Mouse (Mus musculus): Measurements from ENCODE around the gene Txndc11. TPM values are rescaled to one million over a fixed set of nuclear protein-coding genes. Genes with fewer than 3 reads are reported as not detected.
"Not testable (repeated sequence)": the region's sequence is repeated elsewhere in the genome, so short reads cannot be mapped to it uniquely, and the experiment has no call there.

The Txndc11 gene
- polyA plus RNA-seq, 1 experiment from 2014 or later = 25.9 TPM

GRCm38 (mm10) chr16:11157721-11158120 lies 23.3 kb upstream of the Txndc11 start:
- H3K27ac ChIP-seq (replicated peaks); H3K27me3 ChIP-seq (replicated peaks); H3K4me1 ChIP-seq; H3K9ac ChIP-seq; H3K9me3 ChIP-seq; ATAC-seq (ENCODE audit: extremely low read depth, insufficient number of reproducible peaks, low FRiP score, low TSS enrichment); H3K4me3 ChIP-seq; H3K4me2 ChIP-seq: not testable (repeated sequence)
- H3K36me3 ChIP-seq = peaks cover 93% of the 10 kb centered on the region
- 79% methylated on average over 2 of the region's 3 CpGs for WGBS

GRCm38 (mm10) chr16:11154500-11154899 lies 20.1 kb upstream of the Txndc11 start:
- no peak for ATAC-seq (ENCODE audit: extremely low read depth, insufficient number of reproducible peaks, low FRiP score, low TSS enrichment)
- no peak overlapping the region for H3K4me3 ChIP-seq
- no peak overlapping the region for H3K27ac ChIP-seq (replicated peaks)
- H3K4me1 ChIP-seq = no peaks in the 10 kb centered on the region
- no peaks in the 10 kb centered on the region for H3K27me3 ChIP-seq (replicated peaks)
- H3K9me3 ChIP-seq = no peaks in the 10 kb centered on the region
- H3K36me3 ChIP-seq = peaks cover 92% of the 10 kb centered on the region
- no peak overlapping the region for H3K4me2 ChIP-seq
- no peak overlapping the region for H3K9ac ChIP-seq

DNA sequence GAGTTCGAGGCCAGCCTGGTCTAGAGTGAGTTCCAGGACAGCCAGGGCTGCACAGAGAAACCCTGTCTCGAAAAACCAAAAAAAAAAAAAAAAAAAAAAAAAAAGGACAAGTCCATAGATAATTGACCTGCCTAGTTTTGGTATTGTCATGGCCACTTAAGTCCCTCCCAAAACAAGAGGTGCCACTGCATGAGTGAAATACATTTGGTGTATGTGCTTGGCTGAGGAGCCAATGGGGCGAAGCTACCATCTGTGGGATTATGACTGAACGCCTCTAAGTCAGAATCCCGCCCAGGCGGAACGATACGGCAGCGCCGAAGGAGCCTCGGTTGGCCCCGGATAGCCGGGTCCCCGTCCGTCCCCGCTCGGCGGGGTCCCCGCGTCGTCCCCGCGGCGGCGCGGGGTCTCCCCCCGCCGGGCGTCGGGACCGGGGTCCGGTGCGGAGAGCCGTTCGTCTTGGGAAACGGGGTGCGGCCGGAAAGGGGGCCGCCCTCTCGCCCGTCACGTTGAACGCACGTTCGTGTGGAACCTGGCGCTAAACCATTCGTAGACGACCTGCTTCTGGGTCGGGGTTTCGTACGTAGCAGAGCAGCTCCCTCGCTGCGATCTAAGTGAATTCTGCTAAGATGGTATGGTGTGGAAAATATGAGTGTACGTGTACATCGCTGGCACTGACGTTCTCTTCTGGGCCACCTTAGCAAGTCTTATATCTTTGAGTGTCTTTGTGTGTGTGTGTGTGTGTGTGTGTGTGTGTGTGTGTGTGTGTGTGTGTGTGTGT lies 9.4 kb upstream of the Txndc11 start:
- 13% methylated on average over 56 of the region's 56 CpGs for WGBS
- H3K27me3 ChIP-seq (replicated peaks); ATAC-seq (ENCODE audit: extremely low read depth, insufficient number of reproducible peaks, low FRiP score, low TSS enrichment); H3K27ac ChIP-seq (replicated peaks); H3K4me2 ChIP-seq; H3K9me3 ChIP-seq; H3K9ac ChIP-seq; H3K4me1 ChIP-seq; H3K4me3 ChIP-seq: not testable (repeated sequence)
- H3K36me3 ChIP-seq = peaks cover 82% of the 10 kb centered on the region

GRCm38 (mm10) chr16:11133476-11134347 lies 738 bp downstream of the Txndc11 start:
- ATAC-seq (ENCODE audit: extremely low read depth, insufficient number of reproducible peaks, low FRiP score, low TSS enrichment) = no peak; the same call in 1 of the 2 replicates
- H3K4me1 ChIP-seq = peaks cover 37% of the 10 kb centered on the region
- H3K4me2 ChIP-seq = peak overlapping the region; percentile 76
- peak overlapping the region; percentile 99 for H3K9ac ChIP-seq
- no peaks in the 10 kb centered on the region for H3K9me3 ChIP-seq
- peak overlapping the region; percentile 97 for H3K27ac ChIP-seq (replicated peaks)
- WGBS = under 1% methylated on average over 34 of the region's 34 CpGs
- H3K4me3 ChIP-seq = peak overlapping the region; percentile 99
- peaks cover 40% of the 10 kb centered on the region for H3K36me3 ChIP-seq
- H3K27me3 ChIP-seq (replicated peaks) = no peaks in the 10 kb centered on the region

GRCm38 (mm10) chr16:11132839-11133238 lies 1.6 kb downstream of the Txndc11 start:
- WGBS = 11% methylated on average over 2 of the region's 2 CpGs
- ATAC-seq (ENCODE audit: extremely low read depth, insufficient number of reproducible peaks, low FRiP score, low TSS enrichment) = no peak
- Histone ChIP-seq H3K27ac (replicated peaks) (peak overlapping the region; percentile 97; the same call in 1 of the 2 replicates), H3K4me3 (peak overlapping the region; percentile 99), H3K9me3 (no peaks in the 10 kb centered on the region), H3K4me2 (peak overlapping the region; percentile 76), H3K4me1 (peaks cover 37% of the 10 kb centered on the region), H3K9ac (peak overlapping the region; percentile 99), H3K27me3 (replicated peaks) (no peaks in the 10 kb centered on the region), H3K36me3 (peaks cover 38% of the 10 kb centered on the region)

GRCm38 (mm10) chr16:11128301-11128700 lies 6.1 kb downstream of the Txndc11 start:
- Histone ChIP-seq H3K4me2 (no peak overlapping the region), H3K36me3 (peaks cover 51% of the 10 kb centered on the region), H3K9ac (no peak overlapping the region), H3K9me3 (no peaks in the 10 kb centered on the region), H3K27ac (replicated peaks) (no peak overlapping the region), H3K27me3 (replicated peaks) (no peaks in the 10 kb centered on the region), H3K4me1 (peaks cover 26% of the 10 kb centered on the region), H3K4me3 (no peak overlapping the region)
- 84% methylated on average over 11 of the region's 11 CpGs for WGBS
- ATAC-seq (ENCODE audit: extremely low read depth, insufficient number of reproducible peaks, low FRiP score, low TSS enrichment) = no peak

GRCm38 (mm10) chr16:11125371-11125770 lies 9.1 kb downstream of the Txndc11 start:
- WGBS = 86% methylated on average over 2 of the region's 2 CpGs
- H3K4me1 ChIP-seq = 0 out of 2 replicates have a peak, but pooled peaks cover 1% of the 10 kb centered on the region
- H3K36me3 ChIP-seq = peaks cover 70% of the 10 kb centered on the region
- no peak overlapping the region for H3K27ac ChIP-seq (replicated peaks)
- no peak overlapping the region for H3K9ac ChIP-seq
- H3K27me3 ChIP-seq (replicated peaks) = no peaks in the 10 kb centered on the region
- no peaks in the 10 kb centered on the region for H3K9me3 ChIP-seq
- H3K4me2 ChIP-seq = no peak overlapping the region
- H3K4me3 ChIP-seq = no peak overlapping the region
- ATAC-seq (ENCODE audit: extremely low read depth, insufficient number of reproducible peaks, low FRiP score, low TSS enrichment) = no peak

DNA sequence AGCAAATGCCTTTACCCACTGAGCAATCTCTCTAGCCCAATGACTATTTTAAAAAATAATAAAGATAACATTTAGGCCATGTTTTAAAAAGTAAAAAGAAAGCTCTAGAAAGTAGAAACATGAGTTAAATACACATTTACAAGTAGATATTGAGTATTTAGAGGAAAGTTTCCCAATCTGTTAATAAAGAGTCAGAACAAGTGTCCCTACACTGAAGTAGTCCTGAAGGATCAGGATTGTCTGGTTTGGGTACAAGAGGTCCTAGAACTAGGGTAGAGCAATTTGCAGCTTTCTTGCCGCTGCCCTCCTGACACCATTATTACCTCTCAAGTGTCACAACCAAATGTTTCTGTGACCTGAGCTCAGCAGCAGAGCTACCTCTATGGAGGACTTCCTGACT lies 10.3 kb downstream of the Txndc11 start:
- Histone ChIP-seq H3K36me3 (peaks cover 78% of the 10 kb centered on the region), H3K27ac (replicated peaks) (no peak overlapping the region), H3K9me3 (no peaks in the 10 kb centered on the region), H3K9ac (no peak overlapping the region), H3K4me2 (no peak overlapping the region), H3K27me3 (replicated peaks) (no peaks in the 10 kb centered on the region), H3K4me3 (no peak overlapping the region), H3K4me1 (no peaks in the 10 kb centered on the region)
- no peak for ATAC-seq (ENCODE audit: extremely low read depth, insufficient number of reproducible peaks, low FRiP score, low TSS enrichment)
- WGBS = 94% methylated on average over 1 of the region's 1 CpGs

DNA sequence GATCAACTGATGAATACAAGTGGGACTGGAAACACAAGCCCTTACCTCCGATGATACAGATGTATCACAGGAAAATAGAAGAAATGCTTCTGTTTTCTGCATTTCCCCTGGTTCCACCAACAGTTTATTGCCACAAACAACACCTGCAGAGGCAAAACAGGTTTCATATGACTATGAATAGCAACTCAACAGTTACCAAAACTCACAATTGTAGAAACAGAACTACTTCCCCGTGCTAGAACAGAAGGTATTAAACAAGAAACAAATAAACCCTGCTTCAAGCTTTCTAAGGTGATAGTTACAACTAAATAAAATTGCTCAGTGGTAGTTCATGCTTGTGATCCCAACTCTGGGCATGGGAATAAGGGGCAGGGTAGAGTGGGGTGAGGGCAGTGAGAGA lies 11.8 kb downstream of the Txndc11 start:
- Histone ChIP-seq H3K4me2 (no peak overlapping the region), H3K27ac (replicated peaks) (no peak overlapping the region), H3K4me1 (peaks cover 2% of the 10 kb centered on the region; the same call in 1 of the 2 replicates), H3K9me3 (no peaks in the 10 kb centered on the region), H3K36me3 (peaks cover 79% of the 10 kb centered on the region), H3K27me3 (replicated peaks) (no peaks in the 10 kb centered on the region), H3K4me3 (no peak overlapping the region), H3K9ac (no peak overlapping the region)
- no peak for ATAC-seq (ENCODE audit: extremely low read depth, insufficient number of reproducible peaks, low FRiP score, low TSS enrichment)
- WGBS = 96% methylated on average over 2 of the region's 2 CpGs

DNA sequence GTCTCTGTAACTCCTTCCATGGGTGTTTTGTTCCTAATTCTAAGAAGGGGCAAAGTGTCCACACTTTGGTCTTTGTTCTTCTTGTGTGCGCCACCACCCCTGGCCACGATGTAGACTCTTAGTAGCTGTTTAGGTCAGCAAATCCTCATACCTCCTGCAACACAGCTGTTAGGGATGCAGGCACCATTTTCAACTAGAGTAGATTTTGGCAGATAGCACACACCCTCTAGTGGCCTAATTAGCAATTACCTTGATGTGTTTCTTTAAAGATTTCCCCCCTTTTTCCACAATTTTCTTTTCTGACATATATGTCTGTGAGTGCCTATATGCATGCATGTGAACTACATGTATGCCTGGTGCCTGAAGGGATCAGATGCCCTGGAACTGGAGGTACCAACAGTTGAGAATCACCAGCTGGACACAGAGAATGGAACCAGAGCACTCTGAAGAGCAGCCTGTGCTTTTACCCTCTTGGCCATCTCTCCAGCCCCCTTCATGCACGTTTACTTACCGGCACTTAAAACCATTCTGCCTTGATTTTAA lies 25.2 kb downstream of the Txndc11 start:
- WGBS = 71% methylated on average over 4 of the region's 4 CpGs
- peaks cover 52% of the 10 kb centered on the region for H3K36me3 ChIP-seq
- no peak for ATAC-seq (ENCODE audit: extremely low read depth, insufficient number of reproducible peaks, low FRiP score, low TSS enrichment)

DNA sequence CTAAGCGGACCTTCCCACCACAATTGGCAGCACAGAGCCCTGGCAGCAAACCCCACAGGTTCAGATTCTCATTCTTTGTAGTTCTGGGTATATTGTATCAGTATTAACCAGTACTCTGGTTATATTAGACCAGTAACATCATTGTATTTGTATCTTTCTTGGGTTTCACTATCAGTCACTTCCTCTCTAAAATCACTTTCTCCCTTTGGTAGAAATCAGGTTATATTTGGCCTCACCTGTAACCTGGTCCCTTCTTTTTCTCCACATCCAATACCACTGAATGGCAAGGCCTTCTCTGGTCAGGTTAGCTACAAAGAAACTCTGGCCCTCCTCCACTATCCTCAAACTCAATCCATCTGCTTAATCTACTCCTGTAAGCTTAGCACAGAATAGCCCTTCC lies 29.5 kb downstream of the Txndc11 start:
- no peaks in the 10 kb centered on the region for H3K27me3 ChIP-seq (replicated peaks)
- no peak overlapping the region for H3K4me3 ChIP-seq
- no peaks in the 10 kb centered on the region for H3K4me1 ChIP-seq
- no peak for ATAC-seq (ENCODE audit: extremely low read depth, insufficient number of reproducible peaks, low FRiP score, low TSS enrichment)
- H3K36me3 ChIP-seq = peaks cover 75% of the 10 kb centered on the region
- H3K9me3 ChIP-seq = no peaks in the 10 kb centered on the region
- no peak overlapping the region for H3K27ac ChIP-seq (replicated peaks)
- H3K4me2 ChIP-seq = no peak overlapping the region
- H3K9ac ChIP-seq = no peak overlapping the region
- 83% methylated on average over 1 of the region's 1 CpGs for WGBS

More for the DNA sequence above, 25.2 kb downstream of the Txndc11 start:
- H3K9me3 ChIP-seq = no peaks in the 10 kb centered on the region
- no peak overlapping the region for H3K27ac ChIP-seq (replicated peaks)
- H3K4me3 ChIP-seq = no peak overlapping the region
- no peak overlapping the region for H3K9ac ChIP-seq
- H3K4me1 ChIP-seq = no peaks in the 10 kb centered on the region
- no peaks in the 10 kb centered on the region for H3K27me3 ChIP-seq (replicated peaks)
- H3K4me2 ChIP-seq = no peak overlapping the region

Measured in heart, embryonic 13.5 days (tissue).